13 mouse cellular contexts compared by ENCODE assay signal in genomic region chr11:78820337-78821000, GRCm38 (mm10). TPM values are rescaled to one million over a fixed set of nuclear protein-coding genes. Genes with fewer than 3 reads are reported as not detected.
DNase-seq lines count a peak whose midpoint lies in the region; ATAC-seq and TF ChIP-seq lines count a peak whose summit lies in the region.
"Had no signal": no experiment of that assay in that cellular context is flagged by ENCODE, and none has a peak within 500 bp of the region (broad histone marks: within the 10 kb centered on the region; RNA-seq: fewer than 3 reads in every experiment).

No protein-coding gene starts in this region.

- H3K27me3 ChIP-seq in embryonic facial prominence, embryonic 14.5 days (replicated peaks; ENCODE audit: control insufficient read depth, insufficient read depth, low read length) = no peaks in the 10 kb centered on the region
- H3K27me3 ChIP-seq in neural tube, embryonic 15.5 days (replicated peaks) = no peaks in the 10 kb centered on the region
- H3K27me3 ChIP-seq in heart, embryonic 10.5 days (ENCODE audit: insufficient read depth, poor library complexity, severe bottlenecking) = no peaks in the 10 kb centered on the region
- H3K27me3 ChIP-seq: embryonic facial prominence, embryonic 15.5 days; stomach, embryonic 15.5 days had no signal

- H3K27ac ChIP-seq in left cerebral cortex, adult 2 months = peak overlapping the region; percentile 49
- H3K27ac ChIP-seq in embryonic facial prominence, embryonic 14.5 days (replicated peaks; ENCODE audit: low read depth, low read length) = no peak overlapping the region
- 0 out of 2 replicates have a peak overlapping the region, but pooled peaks have one; percentile 4 for H3K27ac ChIP-seq in neural tube, embryonic 15.5 days (replicated peaks)
- H3K27ac ChIP-seq in heart, embryonic 10.5 days = no peak overlapping the region
- H3K27ac ChIP-seq: embryonic facial prominence, embryonic 15.5 days; hindbrain, embryonic 15.5 days; stomach, embryonic 15.5 days had no signal

- no peak for TF ChIP-seq CTCF in left cerebral cortex, adult 2 months (IDR thresholded peaks at IDR 0.05)

- H3K4me2 ChIP-seq in embryonic facial prominence, embryonic 14.5 days (ENCODE audit: low read depth, low read length) = no peak overlapping the region
- peak overlapping the region; percentile 6; the same call in 1 of the 2 replicates for H3K4me2 ChIP-seq in neural tube, embryonic 15.5 days
- H3K4me2 ChIP-seq: embryonic facial prominence, embryonic 15.5 days; hindbrain, embryonic 15.5 days; liver, embryonic 11.5 days; stomach, embryonic 15.5 days had no signal

- ATAC-seq in embryonic facial prominence, embryonic 14.5 days (ENCODE audit: low read depth) = 0 out of 2 replicates have a peak, but pooled peaks have one; percentile 20
- no peak for ATAC-seq in neural tube, embryonic 15.5 days (ENCODE audit: low FRiP score)

- H3K9me3 ChIP-seq in embryonic facial prominence, embryonic 14.5 days (ENCODE audit: control insufficient read depth, low read length) = no peaks in the 10 kb centered on the region
- H3K9me3 ChIP-seq in neural tube, embryonic 15.5 days (replicated peaks) = no peaks in the 10 kb centered on the region
- H3K9me3 ChIP-seq in heart, embryonic 10.5 days = no peaks in the 10 kb centered on the region
- H3K9me3 ChIP-seq: embryonic facial prominence, embryonic 15.5 days; hindbrain, embryonic 15.5 days; stomach, embryonic 15.5 days had no signal

- no peaks in the 10 kb centered on the region for H3K36me3 ChIP-seq in embryonic facial prominence, embryonic 14.5 days (ENCODE audit: control insufficient read depth, insufficient read depth, low read length)
- H3K36me3 ChIP-seq in neural tube, embryonic 15.5 days = no peaks in the 10 kb centered on the region
- H3K36me3 ChIP-seq in heart, embryonic 10.5 days = no peaks in the 10 kb centered on the region
- H3K36me3 ChIP-seq: embryonic facial prominence, embryonic 15.5 days; hindbrain, embryonic 15.5 days; stomach, embryonic 15.5 days had no signal

- H3K4me1 ChIP-seq in embryonic facial prominence, embryonic 14.5 days (ENCODE audit: control insufficient read depth, insufficient read depth, low read length) = peaks cover 7% of the 10 kb centered on the region; the same call in 1 of the 2 replicates
- peaks cover 43% of the 10 kb centered on the region for H3K4me1 ChIP-seq in neural tube, embryonic 15.5 days
- peaks cover 24% of the 10 kb centered on the region for H3K4me1 ChIP-seq in heart, embryonic 10.5 days
- H3K4me1 ChIP-seq: embryonic facial prominence, embryonic 15.5 days had no signal

- intact Hi-C loops in left cerebral cortex, adult 2 months (cut with DNase I) = no loop called here
- intact Hi-C loops in left cerebral cortex, postnatal 25 days (cut with DNase I) = no loop called here

- WGBS in embryonic facial prominence, embryonic 14.5 days = 24% methylated on average over 12 of the region's 12 CpGs
- 20% methylated on average over 12 of the region's 12 CpGs for WGBS in neural tube, embryonic 15.5 days
- WGBS in heart, embryonic 10.5 days = 34% methylated on average over 12 of the region's 12 CpGs

- H3K4me3 ChIP-seq in left cerebral cortex, adult 2 months = no peak overlapping the region
- H3K4me3 ChIP-seq in embryonic facial prominence, embryonic 14.5 days (ENCODE audit: low read depth, low read length) = no peak overlapping the region
- H3K4me3 ChIP-seq in neural tube, embryonic 15.5 days (replicated peaks) = no peak overlapping the region
- no peak overlapping the region for H3K4me3 ChIP-seq in heart, embryonic 10.5 days
- H3K4me3 ChIP-seq: embryonic facial prominence, embryonic 15.5 days; hindbrain, embryonic 15.5 days; stomach, embryonic 15.5 days had no signal

- DNase-seq in adrenal gland, adult 2 months = peak; percentile 66
- no peak for DNase-seq in adrenal gland, adult 18-20 months (ENCODE audit: low spot score in 2 of 2)
- no peak for DNase-seq in left cerebral cortex, adult 2 months (ENCODE audit: extremely low spot score in 1 of 2, low spot score in 2 of 2)
- no peak for DNase-seq in left cerebral cortex, postnatal 25 days (ENCODE audit: low spot score in 2 of 2)
- peak; percentile 66 for DNase-seq in embryonic facial prominence, embryonic 14.5 days (ENCODE audit: low spot score)
- DNase-seq in urinary bladder, postnatal 25 days (ENCODE audit: low spot score) = no peak
- DNase-seq in heart, embryonic 10.5 days (ENCODE audit: low spot score) = no peak
- DNase-seq: gastrocnemius, postnatal 25 days had no signal

- no peak overlapping the region for H3K9ac ChIP-seq in embryonic facial prominence, embryonic 14.5 days (ENCODE audit: low read depth, low read length)
- no peak overlapping the region for H3K9ac ChIP-seq in neural tube, embryonic 15.5 days (replicated peaks)
- H3K9ac ChIP-seq: embryonic facial prominence, embryonic 15.5 days; hindbrain, embryonic 15.5 days; stomach, embryonic 15.5 days had no signal

RNA-seq across cellular contexts. Expression of gene Lyrm9, which starts 5.9 kb away (rescaled TPM):
- 10 to 100 TPM; 47.7 to 51.1 TPM for total RNA-seq in adrenal gland, adult 2 months (2021)
- polyA plus RNA-seq in adrenal gland, adult 2 months (2012; rRNA removed) = 40.0 and 49.3 TPM in 2 replicates
- total RNA-seq in adrenal gland, adult 18-20 months (2021) = 10 to 100 TPM; 26.4 to 36.8 TPM
- 10 to 100 TPM; 22.6 to 26.1 TPM for total RNA-seq in left cerebral cortex, adult 2 months (2021)
- total RNA-seq in left cerebral cortex, postnatal 25 days (2021) = 10 to 100 TPM; 29.6 to 33.6 TPM
- polyA plus RNA-seq in embryonic facial prominence, embryonic 14.5 days (2014; fragmentation: Nextera tagmentation; extraction: Ambion mirVana) = 10.5 and 14.2 TPM in 2 replicates
- 34.0 and 42.0 TPM in 2 replicates for polyA plus RNA-seq in neural tube, embryonic 15.5 days (2015; fragmentation: Nextera tagmentation; extraction: Ambion mirVana)
- polyA plus RNA-seq in heart, embryonic 10.5 days (2016; fragmentation: Nextera tagmentation; extraction: Ambion mirVana) = 25.9 and 36.8 TPM in 2 replicates

Comparison
In these comparisons a context has a peak if more than half of its experiments do, and no peak if none do; other contexts are left out.
1. DNase-seq: peak in adrenal gland, adult 2 months (single experiment) and embryonic facial prominence, embryonic 14.5 days (single experiment); none in adrenal gland, adult 18-20 months (0 of 2), left cerebral cortex, adult 2 months (0 of 2), left cerebral cortex, postnatal 25 days (0 of 2), urinary bladder, postnatal 25 days (single experiment) and heart, embryonic 10.5 days (single experiment).
2. H3K27ac ChIP-seq: peak in left cerebral cortex, adult 2 months (single experiment) and neural tube, embryonic 15.5 days (single experiment); none in embryonic facial prominence, embryonic 14.5 days (single experiment) and heart, embryonic 10.5 days (single experiment).